Mouse (Mus musculus) layer of hippocampus, adult 9-11 months (tissue): ENCODE results near the gene Gm16451.
"Not testable (repeated sequence)": the region's sequence is repeated elsewhere in the genome, so short reads cannot be mapped to it uniquely, and the experiment has no call there.

Experiments used
- DNase-seq: peaks from one replicate; pipeline ENCODE4 v3.0.0; 2022

Gm16451 gene

GRCm38 (mm10) chr7:22118145-22118544 lies at the start of gene Gm16451:
Gene Gm16451 (minus strand): TSS chr7:22118245.
- DNase-seq = not testable (repeated sequence)

DNA sequence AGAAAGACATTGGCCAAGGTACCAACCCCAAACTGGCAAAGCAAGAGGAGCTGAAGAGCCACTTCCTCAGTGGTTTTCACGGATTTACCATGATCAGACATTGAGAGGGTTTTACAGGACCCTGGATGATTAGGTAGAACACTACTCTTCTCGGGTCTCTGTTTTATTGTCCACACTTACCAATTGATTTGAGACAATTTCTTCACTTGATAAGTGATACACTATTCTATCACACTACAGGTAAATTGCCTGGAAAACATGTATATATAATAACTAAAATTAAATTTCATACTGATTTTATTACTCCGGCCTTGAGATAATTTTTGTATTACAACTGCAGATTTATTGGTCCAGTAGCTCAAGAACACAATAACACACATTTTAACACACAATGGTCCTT lies 45.9 kb upstream of the Gm16451 start, which contains the start of gene Vmn1r142:
Gene Vmn1r142, minus strand, starts transcription at position 101 of the 400 bp plus-strand sequence.
- DNase-seq = not testable (repeated sequence)

DNA sequence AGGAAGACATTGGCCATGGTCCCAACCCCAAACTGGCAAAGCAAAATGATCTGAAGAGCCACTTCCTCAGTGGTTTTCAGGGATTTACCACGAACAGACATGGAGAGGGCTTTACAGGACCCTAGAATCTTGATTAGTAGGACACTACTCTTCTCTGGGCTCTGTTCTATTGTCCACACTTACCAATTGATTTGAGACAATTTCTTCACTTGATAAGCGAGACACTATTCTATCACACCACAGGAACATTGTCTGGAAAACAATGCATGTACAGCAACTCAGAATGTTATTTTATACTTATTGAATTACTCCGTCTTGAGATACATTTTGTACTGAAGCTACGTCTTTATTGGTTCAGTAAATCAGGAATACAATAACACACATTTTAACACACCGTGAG lies 16.6 kb upstream of the Gm16451 start, which contains the start of gene Gm10666:
Gene Gm10666, minus strand, starts transcription at position 101 of the 400 bp plus-strand sequence.
- not testable (repeated sequence) for DNase-seq

DNA sequence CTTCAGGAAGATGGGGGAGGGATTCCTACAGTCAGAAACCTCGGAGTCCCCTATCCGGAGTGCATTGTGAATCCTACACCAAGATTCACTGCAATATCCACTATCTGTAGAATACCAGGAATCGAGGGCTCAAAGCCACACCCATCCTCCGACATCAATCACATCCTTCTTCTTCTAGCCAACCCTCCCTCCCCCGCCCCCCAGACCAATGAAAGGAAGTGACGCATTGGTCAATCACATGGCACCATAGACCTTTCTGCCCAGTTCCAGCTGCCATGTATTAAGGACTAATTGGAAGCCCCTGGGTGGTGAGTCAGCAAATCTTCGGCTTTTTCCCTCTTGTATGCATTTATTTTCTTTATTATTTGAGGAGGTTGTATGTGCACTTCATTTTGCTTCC lies 49.3 kb downstream of the Gm16451 start, which contains the start of gene Vmn1r139:
Gene Vmn1r139, plus strand, starts transcription at position 301 of the 400 bp plus-strand sequence.
- not testable (repeated sequence) for DNase-seq
